Mouse (Mus musculus): ENCODE measurements around the gene Qsox1.

The Qsox1 gene

DNA sequence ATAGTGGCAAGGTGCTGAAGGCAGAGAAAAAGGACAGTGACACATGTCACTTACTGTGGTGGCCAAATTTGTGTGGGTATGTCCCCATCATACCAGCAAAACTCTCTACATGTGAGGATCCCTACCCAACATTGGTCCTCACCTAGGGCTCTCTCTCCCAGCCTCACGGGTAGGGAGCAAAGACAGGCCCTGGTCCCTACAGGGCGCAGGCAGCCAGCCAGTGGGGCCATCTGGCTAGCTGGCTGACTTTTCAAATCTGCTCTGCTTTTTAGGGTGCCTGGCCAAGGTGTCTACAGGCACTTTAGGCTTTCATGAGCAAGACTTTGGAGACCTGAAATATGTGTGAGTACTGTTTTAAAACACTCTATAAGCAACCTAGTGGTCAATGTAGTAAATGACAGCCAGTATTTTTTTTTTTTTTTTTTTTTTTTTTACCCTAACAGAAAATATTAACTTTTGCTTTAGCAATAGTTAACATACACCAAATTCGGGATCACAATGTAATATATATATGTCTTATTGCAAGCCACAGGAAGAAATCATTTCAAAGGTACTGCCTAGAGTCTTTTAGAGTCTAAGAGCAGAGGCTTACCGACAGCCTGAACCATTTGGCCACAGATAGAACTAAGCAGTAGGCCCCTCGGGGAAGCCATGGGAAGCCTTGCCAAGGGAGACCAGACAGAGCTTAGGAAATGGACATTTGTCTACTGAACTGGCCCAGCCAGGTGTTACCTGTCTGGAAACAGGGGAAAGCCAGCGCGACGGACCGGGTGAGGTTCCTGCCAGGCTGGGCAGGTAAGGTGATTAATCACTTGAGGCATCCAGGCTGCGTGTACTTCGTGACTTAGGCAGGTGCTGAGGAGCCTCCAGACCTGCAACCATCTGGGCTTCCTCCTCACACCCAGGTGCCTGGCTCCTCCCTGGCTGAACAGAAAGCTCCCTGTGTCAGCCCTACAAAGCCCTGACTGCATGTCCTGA, 11.4 kb downstream of the Qsox1 start:
- no peak for DNase-seq (ENCODE audit: low spot score)

DNA sequence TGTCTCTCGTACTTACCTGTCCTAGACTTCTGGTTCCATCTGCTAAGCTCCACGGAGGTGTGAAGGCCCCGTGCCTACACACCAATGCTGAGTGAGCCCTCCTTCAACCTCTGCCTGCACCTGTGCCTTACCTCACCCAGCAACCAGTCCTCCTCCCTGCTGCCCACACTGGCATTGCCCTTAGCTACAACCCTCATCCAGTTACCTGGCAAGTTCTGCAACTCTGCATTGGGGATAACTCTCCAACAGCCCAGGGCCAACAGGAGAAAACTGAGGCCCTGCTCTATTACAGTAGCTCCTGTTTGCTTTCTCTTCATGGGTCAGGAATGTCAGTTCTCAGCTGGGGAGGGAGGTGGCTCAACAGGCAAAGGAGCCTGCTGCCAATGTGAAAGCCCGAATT, 14.7 kb downstream of the Qsox1 start:
- DNase-seq (ENCODE audit: low spot score) = no peak

DNA sequence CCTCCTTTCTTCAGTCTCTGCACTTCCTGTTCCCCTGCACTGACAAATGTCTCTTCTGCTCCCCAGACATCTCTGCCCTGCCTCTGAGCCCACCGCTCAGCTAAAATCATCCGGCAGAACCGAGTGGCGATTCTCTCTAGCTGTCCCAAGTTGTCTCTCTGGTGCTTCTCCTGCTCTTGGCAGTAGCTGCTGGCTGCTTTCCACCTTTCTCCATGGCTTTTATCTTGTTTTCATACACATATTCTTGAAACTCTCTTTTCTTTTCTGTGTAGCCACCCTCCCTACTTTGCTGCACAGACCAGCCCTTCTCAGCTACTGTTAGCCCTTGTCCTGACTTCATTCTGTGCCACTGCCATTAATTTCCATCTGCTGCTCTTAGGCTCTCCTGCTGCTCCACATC, 15.3 kb downstream of the Qsox1 start:
- DNase-seq (ENCODE audit: low spot score) = no peak

DNA sequence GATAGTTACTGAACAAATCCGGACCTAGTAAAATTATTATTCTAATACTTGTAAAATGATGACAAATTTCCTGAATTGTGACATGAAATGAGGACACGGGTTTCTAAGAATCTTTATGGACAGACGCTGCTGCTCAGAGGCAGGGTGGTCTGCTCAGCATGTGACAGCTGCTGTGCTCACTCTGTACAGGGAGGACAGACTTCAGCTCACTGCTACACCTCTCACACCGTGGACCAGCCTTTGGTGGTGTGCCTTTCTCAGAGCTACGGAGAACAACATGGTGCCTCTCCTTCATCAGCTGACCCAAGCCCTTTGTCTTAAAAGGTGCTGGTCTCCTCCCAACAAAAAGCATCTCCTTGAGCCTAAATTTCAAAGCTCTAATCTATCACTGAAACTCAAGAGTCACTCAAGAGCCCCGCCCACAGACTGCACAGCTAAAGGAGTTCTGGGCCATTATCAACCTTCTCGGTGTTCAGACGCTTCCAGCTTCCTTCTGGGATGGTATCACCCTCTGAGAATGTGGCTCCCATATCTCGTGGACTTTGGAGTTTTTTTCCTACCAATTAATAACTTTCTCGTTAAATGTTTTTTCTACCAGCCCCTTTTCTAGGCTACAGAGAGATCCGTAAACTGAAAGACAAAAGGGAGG, 15.8 kb downstream of the Qsox1 start:
- no peak for DNase-seq (ENCODE audit: low spot score)

DNA sequence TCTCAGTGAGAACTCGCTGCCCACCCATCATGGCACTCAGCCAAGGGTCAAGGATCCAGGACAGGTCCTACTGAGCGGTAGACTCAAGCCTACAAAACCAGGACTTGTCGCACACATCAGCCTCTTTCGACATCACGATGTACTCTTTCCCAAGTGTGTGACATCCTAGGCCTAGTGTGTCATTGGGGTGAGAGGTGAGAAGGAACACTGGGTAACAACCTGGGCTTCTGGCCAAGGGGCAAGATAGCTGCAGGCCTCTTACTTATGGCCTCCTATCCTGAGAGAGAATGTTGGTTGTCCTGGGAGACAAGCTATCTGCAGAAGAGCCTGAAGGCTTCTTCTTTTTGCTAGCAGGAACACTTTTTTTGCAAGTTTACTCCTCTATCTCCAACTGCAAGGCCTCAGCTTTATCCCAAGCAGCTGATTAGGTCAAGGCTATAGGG, 16.9 kb downstream of the Qsox1 start:
- DNase-seq (ENCODE audit: low spot score) = no peak

DNA sequence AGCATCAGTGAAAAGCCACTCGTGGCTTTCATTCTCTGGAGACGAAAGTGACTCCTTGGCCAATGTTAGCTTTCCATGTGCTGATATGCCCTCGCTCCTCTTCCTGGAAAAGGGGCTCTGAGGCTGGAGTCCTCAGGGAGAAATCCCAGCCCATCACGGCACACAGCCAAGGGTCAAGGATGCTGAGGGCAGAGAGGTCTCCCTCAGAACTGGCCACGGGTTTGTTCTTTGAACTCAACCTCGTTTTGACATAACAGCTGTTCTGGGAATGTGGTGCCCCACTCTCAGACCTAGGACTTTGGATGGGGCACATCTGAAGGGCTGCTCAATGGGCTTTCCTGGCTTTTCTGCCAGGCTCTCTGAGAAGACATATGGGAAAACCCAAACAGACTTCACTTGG, 17.8 kb downstream of the Qsox1 start:
- DNase-seq (ENCODE audit: low spot score) = no peak

DNA sequence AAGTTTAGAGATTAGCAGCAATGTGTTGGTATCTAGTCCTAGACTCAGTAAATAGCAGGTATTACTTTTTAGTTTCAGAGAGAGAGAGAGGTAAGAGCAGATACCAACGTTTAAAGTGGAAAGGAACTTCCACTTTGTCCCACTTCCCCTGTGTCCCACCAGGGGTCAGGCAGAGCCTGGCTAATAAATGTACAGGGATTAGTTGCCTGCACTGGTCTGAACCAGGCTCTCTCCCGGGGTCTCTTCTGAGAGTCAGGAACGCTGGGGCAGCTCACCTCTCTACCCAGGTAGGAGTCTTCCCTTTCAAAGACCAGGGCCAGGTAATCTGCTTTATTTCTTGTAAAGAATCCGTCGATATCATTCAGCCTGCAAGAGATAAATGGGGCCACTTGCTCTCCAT, 20.8 kb downstream of the Qsox1 start:
- no peak for DNase-seq (ENCODE audit: low spot score)

- DNase-seq (ENCODE audit: low spot score) = no peak
Measured at GRCm38 (mm10) chr1:155790111-155790974, 22.3 kb downstream of the Qsox1 start.

DNA sequence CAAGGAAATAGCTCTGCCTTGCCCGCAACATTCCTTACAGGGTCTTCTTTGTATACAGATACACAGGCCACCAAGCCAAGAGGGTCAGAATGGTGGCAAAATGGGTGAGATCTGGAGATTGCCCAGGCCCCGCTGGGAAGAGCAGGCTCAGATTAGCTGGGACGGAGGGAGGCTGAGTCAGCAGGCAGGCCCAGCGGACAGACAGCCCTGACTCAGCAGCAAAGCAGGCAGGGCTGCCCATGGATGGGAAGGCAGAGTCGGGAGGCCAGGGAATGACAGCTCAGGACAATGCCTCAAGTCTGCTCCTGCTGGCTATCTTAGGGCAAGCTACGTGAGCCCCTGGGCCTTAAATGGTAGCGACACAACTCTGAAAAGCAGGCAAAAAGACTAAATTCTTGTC, 26.8 kb downstream of the Qsox1 start:
- DNase-seq (ENCODE audit: low spot score) = no peak

DNA sequence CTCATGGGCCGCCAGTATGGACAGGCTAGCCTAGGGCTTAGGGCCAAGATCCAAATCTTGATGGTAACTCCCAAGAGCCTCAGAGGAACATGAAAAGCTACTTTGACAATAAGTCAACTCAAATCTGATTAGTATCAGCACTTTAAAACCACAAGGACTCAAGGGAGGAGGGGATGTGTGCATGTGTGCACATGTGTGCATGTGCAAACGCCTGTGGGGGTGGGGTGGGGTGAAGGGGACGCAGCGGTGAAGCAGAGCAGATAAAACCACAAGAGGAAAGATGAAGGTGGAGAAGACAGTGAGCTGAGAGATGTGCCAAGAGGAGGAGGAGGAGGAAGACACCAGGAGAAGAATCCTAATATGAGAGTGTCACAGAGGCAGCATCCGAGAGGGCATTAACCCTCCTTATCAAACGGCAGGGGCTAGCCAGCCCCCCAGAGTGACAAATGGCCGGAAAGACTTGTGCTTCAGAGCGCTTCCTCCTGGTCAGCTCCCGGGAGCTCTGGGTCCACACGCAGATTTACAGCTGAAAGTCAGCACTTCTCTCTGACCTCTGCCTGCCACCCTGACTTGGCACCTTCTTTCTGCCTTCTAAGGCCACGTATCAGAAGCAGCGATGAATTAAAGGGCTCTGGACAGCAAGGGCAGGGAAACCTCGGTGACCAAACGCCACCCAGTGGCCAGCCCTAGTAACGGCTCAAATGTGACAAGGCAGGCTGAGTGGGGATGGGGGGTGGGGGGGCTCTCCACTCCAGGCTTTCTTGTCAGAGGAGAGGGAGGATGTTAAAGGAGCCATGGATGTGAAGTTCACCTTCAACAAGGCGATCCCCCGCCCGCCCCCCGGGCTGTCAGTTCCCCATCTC, 28.1 kb downstream of the Qsox1 start:
- no peak for DNase-seq (ENCODE audit: low spot score)

GRCm38 (mm10) chr1:155782382-155782781, 30.3 kb downstream of the Qsox1 start:
- no peak for DNase-seq (ENCODE audit: low spot score)

GRCm38 (mm10) chr1:155777641-155778625, 34.8 kb downstream of the Qsox1 start:
- DNase-seq (ENCODE audit: low spot score) = no peak

DNA sequence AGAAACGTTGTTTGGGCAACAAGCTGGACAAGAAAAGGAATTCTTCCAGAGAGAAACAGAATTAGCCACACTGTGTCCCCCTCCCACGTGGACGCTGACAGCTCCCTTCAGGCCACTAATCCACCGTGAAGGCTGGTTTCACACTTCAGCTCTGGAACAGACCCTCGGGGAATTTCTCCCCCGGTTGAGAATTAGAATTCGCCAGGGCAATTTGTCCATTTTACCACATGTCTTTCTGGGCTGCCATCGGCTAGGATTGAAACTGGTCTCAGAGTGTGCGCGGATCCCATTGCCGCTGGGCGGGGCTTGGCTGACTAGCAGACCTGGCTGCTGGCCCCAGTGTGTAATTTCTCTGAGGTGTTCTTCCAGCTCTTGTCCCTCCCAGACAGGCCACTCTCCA, 53.5 kb downstream of the Qsox1 start:
- DNase-seq (ENCODE audit: low spot score) = no peak

DNA sequence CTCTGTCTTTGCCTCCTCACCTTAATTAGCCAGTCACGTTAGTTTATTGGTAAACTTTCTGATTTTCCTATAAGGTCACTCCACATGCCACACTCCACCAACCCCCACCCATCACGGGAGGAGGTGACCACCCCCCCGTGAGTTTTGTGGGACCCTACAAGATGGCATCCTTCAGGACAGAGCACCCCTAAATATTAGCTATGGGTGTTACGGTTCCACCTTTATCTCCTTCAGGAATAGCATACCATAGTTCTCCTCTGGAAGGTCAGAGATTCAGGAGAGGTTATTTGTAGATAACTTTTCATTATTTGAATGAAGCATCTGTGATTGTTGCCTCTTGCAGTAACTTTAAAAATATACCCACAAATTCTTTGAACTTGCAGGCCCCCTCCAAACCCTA, 54.0 kb downstream of the Qsox1 start:
- no peak for DNase-seq (ENCODE audit: low spot score)

DNA sequence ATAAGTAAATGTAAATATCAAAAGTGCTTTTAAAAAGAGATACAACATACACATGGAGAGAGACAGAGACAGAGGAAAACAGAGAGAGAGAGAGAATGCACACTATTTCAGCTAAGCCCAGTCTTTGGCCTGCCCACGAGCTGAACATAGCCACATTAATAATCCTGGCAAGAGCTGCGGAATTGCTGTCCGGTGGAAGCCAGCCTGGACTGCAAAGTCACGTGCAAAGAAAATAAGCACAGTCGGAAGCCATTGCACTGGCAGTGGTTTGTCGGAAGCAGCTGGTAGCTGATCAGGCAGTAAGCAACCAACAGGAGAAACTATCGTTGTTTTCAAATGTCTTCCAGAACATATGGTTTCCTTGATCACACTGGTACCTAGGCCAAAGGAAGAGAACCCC, 55.1 kb downstream of the Qsox1 start:
- DNase-seq (ENCODE audit: low spot score) = no peak

DNA sequence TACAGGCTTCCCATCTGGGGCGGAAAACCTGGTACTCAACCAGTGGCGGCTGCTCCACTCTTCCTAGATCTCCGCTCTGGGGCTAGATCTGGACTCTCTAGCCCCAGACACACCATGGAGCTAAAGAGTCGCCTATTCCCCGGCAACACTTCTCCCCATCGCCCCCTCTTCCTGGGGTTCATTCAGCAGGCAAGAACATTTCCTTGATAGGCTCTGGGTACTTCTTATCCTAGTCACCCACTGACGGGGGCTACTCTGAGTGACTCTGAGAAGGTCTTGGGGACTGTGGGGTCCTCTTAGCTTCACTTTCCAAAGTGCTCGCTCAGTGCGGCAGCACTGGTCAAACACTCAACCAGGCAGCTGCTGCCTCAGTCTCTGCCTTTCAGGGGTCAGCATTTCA, 59.3 kb downstream of the Qsox1 start:
- DNase-seq (ENCODE audit: low spot score) = no peak

DNA sequence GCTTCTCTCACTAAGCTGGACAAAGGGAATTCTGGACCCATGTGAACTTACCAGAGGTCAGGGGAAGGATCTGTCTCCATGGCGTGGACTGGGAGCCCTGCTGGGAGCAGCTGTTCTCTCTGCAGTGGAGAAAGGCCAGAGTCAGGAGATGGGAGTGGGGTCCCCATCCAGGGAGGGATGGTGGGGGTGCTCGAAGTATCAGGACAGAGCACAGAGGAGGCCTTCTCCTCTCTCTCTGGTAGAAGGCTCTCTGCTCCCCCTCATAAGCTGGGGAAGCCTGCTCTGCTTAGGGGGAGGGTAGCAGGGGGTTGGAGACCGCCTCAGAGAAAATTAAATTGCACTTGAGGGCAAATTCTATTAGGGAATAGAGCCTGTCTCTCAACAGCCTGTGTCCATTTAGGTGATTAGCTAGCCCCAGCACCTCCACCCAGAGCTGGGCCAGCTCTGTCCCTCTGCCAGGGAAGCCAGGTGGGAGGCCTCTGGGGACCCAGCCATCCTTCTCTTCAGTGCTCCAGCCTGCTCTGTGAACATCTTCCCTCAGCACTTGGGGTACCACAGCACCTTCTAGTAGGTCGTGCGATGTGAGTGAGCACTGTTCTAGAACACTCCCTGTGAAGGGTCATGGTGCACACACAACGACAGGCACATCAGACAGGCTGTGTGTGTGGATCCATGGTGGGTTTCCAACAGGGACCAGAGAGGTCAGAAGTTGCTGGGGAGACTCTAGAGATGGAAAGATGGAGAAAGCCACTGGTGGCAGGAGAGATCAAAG, 61.0 kb downstream of the Qsox1 start, which contains the start of gene Lhx4:
Gene Lhx4 (minus strand): TSS at position 201 of the 772 bp plus-strand sequence.
- DNase-seq (ENCODE audit: low spot score) = no peak

DNA sequence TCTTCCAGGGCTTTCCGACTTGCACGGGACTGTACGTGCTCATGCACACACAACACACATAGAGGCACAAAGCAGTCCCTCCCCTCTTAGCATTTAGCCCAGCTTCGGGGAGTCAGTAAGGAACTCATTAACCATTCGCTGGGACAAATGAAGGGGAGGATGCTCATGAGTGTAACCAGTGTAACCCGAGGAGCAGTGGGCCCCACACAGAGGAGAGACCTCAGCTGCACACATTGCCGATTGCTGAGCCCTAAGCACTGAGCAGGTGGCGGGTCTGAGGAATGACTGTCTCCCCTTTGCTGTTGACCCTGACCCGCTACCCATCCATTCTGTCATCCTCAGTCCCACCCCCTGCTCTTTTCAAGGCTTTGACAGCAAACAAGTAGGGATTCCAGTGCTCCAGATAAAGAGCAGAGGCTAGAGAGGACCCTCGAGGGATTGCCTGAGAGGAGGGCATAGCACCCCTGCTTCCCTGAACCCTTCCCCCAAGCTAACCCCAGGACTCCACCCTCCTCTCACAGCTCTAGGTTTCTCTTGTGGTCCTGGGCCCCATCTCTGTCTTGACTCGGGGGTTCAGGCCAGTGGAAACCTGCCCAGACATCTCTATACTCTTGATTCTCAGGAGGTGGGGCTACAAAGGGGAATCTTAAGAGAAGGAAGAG, 62.0 kb downstream of the Qsox1 start:
- no peak for DNase-seq (ENCODE audit: low spot score)

DNA sequence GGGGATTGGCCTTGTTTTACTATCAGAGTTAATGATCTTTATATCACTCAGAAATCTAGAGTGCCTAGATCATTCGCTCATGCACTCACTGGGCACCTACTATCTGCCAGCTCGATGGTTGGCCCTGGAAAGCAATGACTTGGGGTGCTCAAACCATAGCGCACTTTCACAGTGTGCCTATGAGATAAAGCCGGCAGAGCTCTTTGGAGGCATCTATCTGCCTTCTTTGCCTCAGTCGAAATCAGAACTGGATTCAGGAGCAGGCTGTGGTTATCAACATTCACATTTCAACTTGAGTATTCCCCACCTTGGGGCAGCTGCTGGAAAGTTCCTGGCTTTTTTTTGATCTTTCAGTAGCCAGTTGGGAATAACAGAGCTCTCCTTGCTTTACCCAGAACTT, 64.8 kb downstream of the Qsox1 start:
- no peak for DNase-seq (ENCODE audit: low spot score)

Measured in urinary bladder, postnatal 10 days (tissue).